Mouse (Mus musculus) limb, embryonic 14.5 days (tissue): ENCODE results near the gene Myt1. TPM values are rescaled to one million over a fixed set of nuclear protein-coding genes. Genes with fewer than 3 reads are reported as not detected.

Source experiments
- ATAC-seq: fragments of 200-750 bp; cut with Nextera tagmentation; 2 replicates; pipeline ENCODE4 v1.8.0; 2017; ENCODE audit warnings: low read depth, moderate number of reproducible peaks, moderate TSS enrichment; ENCODE audit not compliant: low FRiP score
- DNase-seq: peaks from one replicate; pipeline ENCODE4 v3.0.0-alpha.2; 2015; ENCODE audit warnings: low spot score
- H3K27ac ChIP-seq: fragments of 300-500 bp; sonication (generic); replicated peaks from 2 replicates; pipeline ENCODE4 v1.5.1; 2014; ENCODE audit warnings: low read depth, mild to moderate bottlenecking, low read length, moderate library complexity, mixed read lengths
- H3K27me3 ChIP-seq: fragments of 300-500 bp; sonication (generic); 2 replicates; pipeline ENCODE4 v1.6.1; 2014; ENCODE audit warnings: low read length, mixed read lengths; ENCODE audit not compliant: control insufficient read depth, insufficient read depth
- H3K36me3 ChIP-seq: fragments of 300-500 bp; sonication (generic); 2 replicates; pipeline ENCODE4 v1.6.1; 2014; ENCODE audit warnings: mild to moderate bottlenecking, low read length, moderate library complexity, mixed read lengths; ENCODE audit not compliant: control insufficient read depth, insufficient read depth
- H3K4me1 ChIP-seq: fragments of 300-500 bp; sonication (generic); 2 replicates; pipeline ENCODE4 v1.6.1; 2014; ENCODE audit warnings: antibody characterized with exemption, low read length, mixed read lengths; ENCODE audit not compliant: control insufficient read depth, insufficient read depth
- H3K4me2 ChIP-seq: fragments of 300-500 bp; sonication (generic); replicated peaks from 2 replicates; pipeline ENCODE4 v1.6.1; 2014; ENCODE audit warnings: low read depth, mild to moderate bottlenecking, low read length, moderate library complexity; ENCODE audit not compliant: severe bottlenecking
- H3K4me3 ChIP-seq: fragments of 300-500 bp; sonication (generic); replicated peaks from 2 replicates; pipeline ENCODE4 v1.5.1; 2014; ENCODE audit warnings: low read length
- H3K9ac ChIP-seq: fragments of 300-500 bp; sonication (generic); 2 replicates; pipeline ENCODE4 v1.6.1; 2014; ENCODE audit warnings: mild to moderate bottlenecking, low read depth, low read length, moderate library complexity; ENCODE audit not compliant: severe bottlenecking
- H3K9me3 ChIP-seq: fragments of 300-500 bp; sonication (generic); 2 replicates; pipeline ENCODE4 v1.6.1; 2016; ENCODE audit warnings: low read length; ENCODE audit not compliant: control insufficient read depth
- POLR2A ChIP-seq: fragments of 200-500 bp; IDR thresholded peaks from 2 replicates; pipeline ENCODE4 v1.8.0; 2012; ENCODE audit warnings: inconsistent platforms, mild to moderate bottlenecking, moderate library complexity, borderline replicate concordance; ENCODE audit not compliant: insufficient read depth, insufficient read length; ENCODE audit errors: extremely low read depth
- WGBS: fragments of 180-500 bp; shearing (Covaris S2); extraction: QIAGEN DNeasy Blood & Tissue Kit; methylation state at CpG from one replicate; pipeline ENCODE4 v1.1.7; 2014; 5-methylcytosine and 5-hydroxymethylcytosine counted together
- polyA plus RNA-seq, 2 experiments: library from polyadenylated mRNA; depleted of rRNA in 1 of 2; stranded (reverse) in 1 of 2; unstranded in 1 of 2; fragments of >200 nt; fragmentation: Nextera tagmentation in 1 of 2; extraction: Ambion mirVana in 1 of 2; gene quantifications; 2 replicates each; pipeline versions ENCODE4 v1.2.1 to v1.2.3; 2012 to 2014

Gene Myt1
- polyA plus RNA-seq (2012; rRNA removed) (0.41 and 0.85 TPM in 2 replicates), polyA plus RNA-seq (2014; fragmentation: Nextera tagmentation; extraction: Ambion mirVana) (not detected in 2 replicates)

DNA sequence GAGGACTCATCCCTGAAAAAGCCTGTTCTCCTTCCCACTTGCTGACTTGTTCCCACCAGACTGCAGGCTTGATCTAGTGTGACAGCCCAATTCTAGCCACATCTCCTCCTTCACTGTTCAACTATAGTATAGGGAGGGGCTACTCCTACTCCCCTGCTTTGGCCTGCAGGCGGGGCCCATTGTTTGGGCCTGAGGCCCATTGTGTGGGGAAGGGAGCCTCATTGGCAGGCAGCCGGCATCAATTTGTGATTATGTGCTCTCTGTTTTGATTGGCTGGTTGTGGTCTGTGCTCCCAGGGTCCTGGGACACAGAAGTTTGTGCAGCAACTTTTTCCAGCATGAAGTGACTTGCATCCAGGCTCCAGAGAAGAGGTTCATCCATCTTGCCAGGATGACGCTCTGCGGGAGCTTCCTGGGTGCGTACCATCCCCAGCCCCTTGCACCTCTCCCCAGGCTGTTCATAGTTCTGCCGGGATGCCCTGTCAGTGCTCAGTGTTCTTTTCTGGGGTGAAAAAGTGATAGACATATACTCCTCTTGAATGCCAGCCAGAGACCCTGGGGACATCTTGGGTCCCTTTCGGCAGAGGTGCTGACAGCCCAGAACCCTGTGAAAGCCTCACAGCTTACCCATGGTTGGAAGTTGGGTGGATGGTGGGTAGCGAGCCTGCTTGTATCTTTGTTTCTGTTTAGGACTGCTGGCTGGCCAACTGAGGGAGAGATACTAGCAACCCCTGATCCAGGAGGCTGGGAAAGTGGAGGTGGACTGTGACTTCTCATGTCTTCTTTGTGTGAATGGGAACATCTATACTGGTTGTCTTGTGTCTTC lies at the start of gene Myt1:
TSS of gene Myt1 (plus strand) at position 327 of the 825 bp plus-strand sequence.
- H3K9me3 ChIP-seq: no peaks in the 10 kb centered on the region
- no peak within 1 kb of the TSS for H3K9ac ChIP-seq
- H3K27ac ChIP-seq: no peak within 1 kb of the TSS
- no peak within 1 kb of the TSS for H3K4me3 ChIP-seq
- H3K4me1 ChIP-seq: no peaks in the 10 kb centered on the region
- ATAC-seq: no peak
- DNase-seq: no peak
- H3K36me3 ChIP-seq: no peaks in the 10 kb centered on the region
- H3K4me2 ChIP-seq: no peak within 1 kb of the TSS
- no peaks in the 10 kb centered on the region for H3K27me3 ChIP-seq
- 50% methylated on average over 8 of the region's 8 CpGs for WGBS
- no peak for TF ChIP-seq POLR2A

DNA sequence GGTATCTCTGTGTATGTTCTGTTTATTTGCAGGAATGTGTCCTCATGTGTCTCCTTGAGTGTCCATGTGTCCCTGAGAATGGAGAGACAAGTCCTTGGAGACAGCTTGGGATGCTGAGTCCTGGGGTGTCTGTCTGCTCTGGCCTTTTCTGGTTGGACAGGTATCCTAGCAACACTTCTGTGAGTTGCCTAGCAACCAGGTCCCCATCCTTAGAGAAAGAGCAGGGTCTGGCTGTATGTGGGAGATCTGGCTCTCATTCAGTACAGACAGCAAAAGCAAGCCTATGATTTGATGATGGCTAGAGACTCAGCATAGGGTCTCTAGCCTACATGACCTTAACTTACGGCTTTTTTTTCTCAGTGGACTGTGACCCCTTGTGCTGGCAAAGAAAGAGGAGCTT lies 49.4 kb upstream of the Myt1 start:
- H3K27me3 ChIP-seq: no peaks in the 10 kb centered on the region
- no peak for TF ChIP-seq POLR2A
- no peaks in the 10 kb centered on the region for H3K9me3 ChIP-seq
- H3K4me1 ChIP-seq: no peaks in the 10 kb centered on the region; the same call in 1 of the 2 replicates
- no peak for DNase-seq
- ATAC-seq: no peak
- 87% methylated on average over 1 of the region's 1 CpGs for WGBS
- H3K4me2 ChIP-seq: no peak overlapping the region
- no peak overlapping the region for H3K4me3 ChIP-seq
- H3K9ac ChIP-seq: no peak overlapping the region
- no peak overlapping the region for H3K27ac ChIP-seq
- no peaks in the 10 kb centered on the region for H3K36me3 ChIP-seq

DNA sequence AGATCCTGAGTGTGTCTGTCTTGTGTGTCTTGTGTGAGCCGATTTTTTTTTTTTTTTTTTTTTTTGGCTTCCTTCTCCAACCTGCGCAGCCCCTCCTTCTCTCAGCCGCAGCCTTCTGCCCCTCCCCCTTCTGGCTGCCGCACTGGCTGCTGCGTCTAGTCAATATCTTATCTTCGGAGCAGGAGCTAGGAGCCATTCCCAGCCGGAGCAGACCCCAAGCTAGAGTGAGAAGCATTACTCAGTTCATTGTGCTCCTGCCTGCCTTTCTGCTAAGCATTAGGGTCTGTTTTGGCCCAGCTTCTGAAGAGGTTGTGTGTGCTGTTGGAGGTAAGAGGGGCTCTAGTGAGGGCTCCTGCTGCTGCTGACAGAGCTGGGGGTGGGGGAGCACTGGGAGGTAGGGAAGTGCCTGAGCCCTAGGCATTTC lies 48.2 kb upstream of the Myt1 start, which contains the start of gene Oprl1:
TSS of gene Oprl1 (plus strand) at position 114 of the 424 bp plus-strand sequence.
- whole genome bisulfite sequencing: 3% methylated on average over 7 of the region's 7 CpGs
- Histone ChIP-seq H3K36me3 (no peaks in the 10 kb centered on the region), H3K4me1 (no peaks in the 10 kb centered on the region; the same call in 1 of the 2 replicates), H3K9ac (no peak within 1 kb of the TSS), H3K9me3 (no peaks in the 10 kb centered on the region), H3K27ac (no peak within 1 kb of the TSS), H3K4me3 (no peak within 1 kb of the TSS), H3K4me2 (peak within 1 kb of the TSS; percentile 31; the same call in 1 of the 2 replicates), H3K27me3 (no peaks in the 10 kb centered on the region)
- no peak for DNase-seq
- ATAC-seq: no peak
- TF ChIP-seq POLR2A: no peak

DNA sequence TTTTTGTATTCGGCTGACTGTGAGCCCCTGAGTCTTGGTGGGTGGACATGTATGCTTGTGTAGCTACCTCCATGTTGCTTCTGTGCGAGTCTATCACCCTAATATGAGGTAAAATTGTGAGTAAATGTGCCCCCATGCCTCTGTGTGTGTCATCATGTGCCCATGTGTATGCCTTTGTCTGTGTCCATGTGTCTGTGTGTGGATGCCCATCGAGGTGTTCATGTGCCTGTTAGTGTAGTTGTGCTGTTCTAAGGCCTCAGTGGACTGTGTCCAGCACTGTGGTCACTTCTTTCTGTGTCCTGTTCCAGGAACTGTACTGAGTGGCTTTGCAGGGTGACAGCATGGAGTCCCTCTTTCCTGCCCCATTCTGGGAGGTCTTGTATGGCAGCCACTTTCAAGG lies 47.8 kb upstream of the Myt1 start:
- no peak for TF ChIP-seq POLR2A
- no peaks in the 10 kb centered on the region for H3K36me3 ChIP-seq
- H3K27me3 ChIP-seq: no peaks in the 10 kb centered on the region
- no peaks in the 10 kb centered on the region for H3K9me3 ChIP-seq
- no peak overlapping the region for H3K27ac ChIP-seq
- H3K4me2 ChIP-seq: no peak overlapping the region
- H3K4me1 ChIP-seq: no peaks in the 10 kb centered on the region; the same call in 1 of the 2 replicates
- ATAC-seq: no peak
- DNase-seq: no peak
- H3K4me3 ChIP-seq: no peak overlapping the region
- H3K9ac ChIP-seq: no peak overlapping the region
- whole genome bisulfite sequencing: 72% methylated on average over 3 of the region's 3 CpGs

DNA sequence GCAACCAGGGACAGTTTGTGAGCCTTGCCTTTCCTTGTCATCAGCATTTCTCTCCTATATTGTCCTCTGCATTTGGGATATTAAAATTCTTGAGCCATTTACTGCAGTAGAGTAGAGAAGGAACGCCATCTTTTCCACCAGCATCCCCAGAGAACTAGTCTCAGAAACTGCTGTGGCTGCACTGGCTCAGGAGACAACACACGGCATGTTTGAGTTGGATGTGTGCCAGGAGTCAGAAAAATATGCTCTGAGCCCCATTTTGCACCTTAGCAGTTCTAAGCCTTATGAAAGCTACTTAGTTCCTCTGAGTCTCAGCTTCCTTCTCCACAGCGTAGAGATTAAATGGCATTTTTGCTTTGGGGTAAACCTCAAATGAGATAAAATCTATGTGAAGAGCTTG lies 46.1 kb upstream of the Myt1 start:
- no peak overlapping the region for H3K4me3 ChIP-seq
- no peaks in the 10 kb centered on the region; the same call in 1 of the 2 replicates for H3K4me1 ChIP-seq
- DNase-seq (no peak), ATAC-seq (no peak)
- H3K27ac ChIP-seq: no peak overlapping the region
- no peak overlapping the region for H3K9ac ChIP-seq
- H3K27me3 ChIP-seq: no peaks in the 10 kb centered on the region
- no peaks in the 10 kb centered on the region for H3K36me3 ChIP-seq
- TF ChIP-seq POLR2A: no peak
- WGBS: 40% methylated on average over 3 of the region's 3 CpGs
- no peaks in the 10 kb centered on the region for H3K9me3 ChIP-seq
- H3K4me2 ChIP-seq: no peak overlapping the region
